In the genomic region with DNA sequence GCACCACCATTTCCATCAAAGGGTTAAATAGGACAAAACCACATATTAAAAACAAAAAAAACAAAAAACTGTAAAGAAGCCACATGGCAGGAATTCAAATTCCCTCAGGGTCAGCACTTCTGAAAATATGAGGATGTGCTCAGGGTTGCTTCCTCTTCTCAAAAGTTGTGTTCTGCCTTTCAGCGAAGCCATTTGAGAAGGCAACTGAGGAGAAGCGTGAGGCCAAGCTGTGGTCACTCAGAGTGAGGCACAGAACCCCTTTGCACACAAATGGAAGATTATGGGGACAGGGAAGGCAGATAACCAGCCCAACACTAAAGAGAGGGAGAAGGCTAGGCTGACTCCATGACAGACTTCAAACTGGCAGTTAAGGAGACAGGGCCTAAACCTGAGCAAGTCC, we compare ENCODE assay signal across 22 mouse cellular contexts.
A peak's percentile ranks its signal among the peaks of the same experiment; 100 is the strongest.
DNase-seq lines count a peak whose midpoint lies in the region; ATAC-seq lines count a peak whose summit lies in the region.
"Had no signal": no experiment of that assay in that cellular context is flagged by ENCODE, and none has a peak within 500 bp of the region (broad histone marks: within the 10 kb centered on the region; RNA-seq: fewer than 3 reads in every experiment).

No protein-coding gene starts in this region.

- WGBS in midbrain, embryonic 11.5 days = 77% methylated on average over 2 of the region's 2 CpGs
- WGBS in midbrain, embryonic 14.5 days = 92% methylated on average over 2 of the region's 2 CpGs
- 85% methylated on average over 2 of the region's 2 CpGs for WGBS in neural tube, embryonic 15.5 days

- H3K9ac ChIP-seq in midbrain, embryonic 11.5 days (ENCODE audit: low read length) = no peak overlapping the region
- H3K9ac ChIP-seq in midbrain, embryonic 14.5 days (replicated peaks; ENCODE audit: low read length) = no peak overlapping the region
- no peak overlapping the region for H3K9ac ChIP-seq in neural tube, embryonic 15.5 days (replicated peaks)
- H3K9ac ChIP-seq: forebrain, postnatal 0 days; liver, embryonic 13.5 days had no signal

- no peak for ATAC-seq in midbrain, embryonic 11.5 days (ENCODE audit: low FRiP score)
- no peak for ATAC-seq in midbrain, embryonic 14.5 days (ENCODE audit: low FRiP score, low TSS enrichment)
- peak; percentile 43 for ATAC-seq in megakaryocyte progenitor cell, adult 5-6 weeks (replicated peaks; ENCODE audit: poor library complexity)
- ATAC-seq in neural tube, embryonic 15.5 days (ENCODE audit: low FRiP score) = no peak
- ATAC-seq: CD4-positive, CD25-positive, alpha-beta regulatory T cell, adult 4 months; forebrain, postnatal 0 days; hindbrain, postnatal 0 days; intestine, postnatal 0 days had no signal

- H3K36me3 ChIP-seq in midbrain, embryonic 11.5 days (ENCODE audit: control insufficient read depth, insufficient read depth, low read length) = no peaks in the 10 kb centered on the region
- H3K36me3 ChIP-seq in midbrain, embryonic 14.5 days (ENCODE audit: control insufficient read depth, insufficient read depth, low read length) = no peaks in the 10 kb centered on the region
- no peaks in the 10 kb centered on the region for H3K36me3 ChIP-seq in neural tube, embryonic 15.5 days
- H3K36me3 ChIP-seq: hindbrain, embryonic 10.5 days; limb, embryonic 10.5 days; liver, embryonic 13.5 days had no signal

- no peaks in the 10 kb centered on the region for H3K9me3 ChIP-seq in midbrain, embryonic 11.5 days (ENCODE audit: control insufficient read depth, low read length)
- no peaks in the 10 kb centered on the region for H3K9me3 ChIP-seq in midbrain, embryonic 14.5 days (ENCODE audit: control insufficient read depth, low read length)
- H3K9me3 ChIP-seq in neural tube, embryonic 15.5 days (replicated peaks) = no peaks in the 10 kb centered on the region
- H3K9me3 ChIP-seq: hindbrain, embryonic 10.5 days; limb, embryonic 10.5 days; liver, embryonic 13.5 days had no signal

- H3K27me3 ChIP-seq in midbrain, embryonic 11.5 days (ENCODE audit: control insufficient read depth, insufficient read depth, low read length) = no peaks in the 10 kb centered on the region
- no peaks in the 10 kb centered on the region for H3K27me3 ChIP-seq in midbrain, embryonic 14.5 days (ENCODE audit: control insufficient read depth, insufficient read depth, low read length)
- H3K27me3 ChIP-seq in neural tube, embryonic 15.5 days (replicated peaks) = no peaks in the 10 kb centered on the region
- H3K27me3 ChIP-seq: liver, embryonic 13.5 days; megakaryocyte, embryonic 14.5 days had no signal

- no peak overlapping the region for H3K4me3 ChIP-seq in midbrain, embryonic 11.5 days (ENCODE audit: low read depth, low read length)
- no peak overlapping the region for H3K4me3 ChIP-seq in midbrain, embryonic 14.5 days (replicated peaks; ENCODE audit: low read depth, low read length)
- H3K4me3 ChIP-seq in neural tube, embryonic 15.5 days (replicated peaks) = no peak overlapping the region
- H3K4me3 ChIP-seq: erythroblast, embryonic 14.5 days; hindbrain, embryonic 10.5 days; limb, embryonic 10.5 days; liver, embryonic 13.5 days; megakaryocyte, embryonic 14.5 days had no signal

- DNase-seq in heart, adult 8-10 months (ENCODE audit: low spot score) = peak; percentile 19
- DNase-seq in heart, postnatal 36 days = no peak
- peak; percentile 28 for DNase-seq in midbrain, embryonic 11.5 days (ENCODE audit: low spot score, missing footprints)
- no peak for DNase-seq in midbrain, embryonic 14.5 days
- DNase-seq in NIH3T3 (ENCODE audit: low read depth) = peak; percentile 21
- no peak for DNase-seq in testis, postnatal 10 days (ENCODE audit: low spot score)
- DNase-seq: adrenal gland, postnatal 36 days; cerebellum, adult 8-10 months; forebrain, postnatal 0 days; kidney, postnatal 25 days; liver, embryonic 13.5 days; right cerebral cortex, postnatal 4 days; thymus, postnatal 25 days had no signal

- no peak overlapping the region for H3K4me2 ChIP-seq in midbrain, embryonic 11.5 days
- no peak overlapping the region for H3K4me2 ChIP-seq in midbrain, embryonic 14.5 days (ENCODE audit: low read length)
- no peak overlapping the region for H3K4me2 ChIP-seq in neural tube, embryonic 15.5 days
- H3K4me2 ChIP-seq: liver, embryonic 13.5 days had no signal

- H3K27ac ChIP-seq in midbrain, embryonic 11.5 days (ENCODE audit: low read depth, low read length) = no peak overlapping the region
- H3K27ac ChIP-seq in midbrain, embryonic 14.5 days (replicated peaks; ENCODE audit: low read depth, low read length) = no peak overlapping the region
- no peak overlapping the region for H3K27ac ChIP-seq in neural tube, embryonic 15.5 days (replicated peaks)
- H3K27ac ChIP-seq: hindbrain, embryonic 10.5 days; hindbrain, postnatal 0 days; limb, embryonic 10.5 days; liver, embryonic 13.5 days had no signal

- intact Hi-C loops in heart, postnatal 36 days (cut with DNase I) = no loop called here

- peaks cover 7% of the 10 kb centered on the region; the same call in 1 of the 2 replicates for H3K4me1 ChIP-seq in midbrain, embryonic 11.5 days (ENCODE audit: control insufficient read depth, insufficient read depth, low read length)
- peaks cover 6% of the 10 kb centered on the region; the same call in 1 of the 2 replicates for H3K4me1 ChIP-seq in midbrain, embryonic 14.5 days (ENCODE audit: control insufficient read depth, insufficient read depth, low read length)
- peaks cover 9% of the 10 kb centered on the region for H3K4me1 ChIP-seq in neural tube, embryonic 15.5 days
- H3K4me1 ChIP-seq: liver, embryonic 13.5 days; megakaryocyte, embryonic 14.5 days had no signal

Comparison
In these comparisons a context has a peak if more than half of its experiments do, and no peak if none do; other contexts are left out.
1. DNase-seq: peak in heart, adult 8-10 months (single experiment), midbrain, embryonic 11.5 days (single experiment) and NIH3T3 (single experiment); none in heart, postnatal 36 days (0 of 2), midbrain, embryonic 14.5 days (single experiment) and testis, postnatal 10 days (single experiment).